Mouse (Mus musculus): ENCODE results near the gene Poldip3.

DNA sequence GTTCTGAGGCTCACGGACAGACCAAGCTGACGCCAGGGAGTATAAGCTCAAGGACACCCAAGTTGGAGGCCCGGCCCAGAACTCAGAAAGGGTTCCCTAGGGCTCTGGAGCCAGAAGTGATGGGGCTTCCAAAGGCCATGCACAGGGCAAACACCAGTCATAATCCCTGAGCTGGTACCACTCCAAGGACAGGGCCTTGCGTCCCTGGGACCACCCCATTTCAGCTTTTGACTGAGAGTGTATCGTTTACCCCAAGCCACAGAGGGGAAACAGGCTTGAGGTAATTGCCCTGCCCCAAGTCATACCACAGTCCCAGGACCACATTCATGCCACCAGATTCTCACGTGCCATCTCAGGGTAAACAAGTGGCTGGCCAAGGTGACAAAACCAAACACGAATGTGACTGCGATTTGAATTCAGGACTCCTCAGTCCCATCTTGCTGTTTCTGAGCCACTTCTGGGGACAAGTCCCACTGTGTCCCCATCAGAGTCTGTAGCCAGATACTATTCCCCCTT lies 18.4 kb upstream of the Poldip3 start:
- no peak for TF ChIP-seq CTCF (conservative IDR thresholded peaks at IDR 0.05 in 1 of 2, IDR thresholded peaks at IDR 0.05 in 1 of 2; ENCODE audit: low read depth in 2 of 2, low read length in 2 of 2)
- no peak for TF ChIP-seq POLR2A (IDR thresholded peaks at IDR 0.05; ENCODE audit: low read depth, low read length)
- no peak for TF ChIP-seq HCFC1 (IDR thresholded peaks at IDR 0.05; ENCODE audit: low read depth, low read length)
- no peak for TF ChIP-seq ZC3H11A (IDR thresholded peaks at IDR 0.05; ENCODE audit: low read depth, low read length)

Data from CH12.LX (cell line).